In genomic region chr15:13066765-13067164, GRCm38 (mm10) we compare ENCODE assay signal across 13 mouse cellular contexts.
DNase-seq lines count a peak whose midpoint lies in the region; ATAC-seq and TF ChIP-seq lines count a peak whose summit lies in the region.
"Had no signal": no experiment of that assay in that cellular context is flagged by ENCODE, and none has a peak within 500 bp of the region (broad histone marks: within the 10 kb centered on the region; RNA-seq: fewer than 3 reads in every experiment).

No protein-coding gene starts in this region.

- no peak overlapping the region for H3K9ac ChIP-seq in embryonic facial prominence, embryonic 15.5 days
- H3K9ac ChIP-seq in kidney, embryonic 15.5 days: no peak overlapping the region
- H3K9ac ChIP-seq in forebrain, postnatal 0 days: no peak overlapping the region
- H3K9ac ChIP-seq in neural tube, embryonic 15.5 days (replicated peaks): no peak overlapping the region
- no peak overlapping the region for H3K9ac ChIP-seq in liver, embryonic 12.5 days
- H3K9ac ChIP-seq: midbrain, embryonic 15.5 days had no signal

- no peak for DNase-seq in embryonic facial prominence, embryonic 10.5 days (ENCODE audit: low spot score)
- no peak for DNase-seq in kidney, postnatal 10 days
- DNase-seq in forebrain, postnatal 0 days: no peak
- no peak for DNase-seq in layer of hippocampus, postnatal 10 days (ENCODE audit: low spot score in 2 of 2)
- DNase-seq: cerebellum, adult 18-20 months; lung, postnatal 4 days; right cerebral cortex, postnatal 25 days had no signal

- no peaks in the 10 kb centered on the region for H3K4me1 ChIP-seq in embryonic facial prominence, embryonic 15.5 days
- H3K4me1 ChIP-seq in embryonic facial prominence, embryonic 10.5 days: peaks cover 21% of the 10 kb centered on the region
- peaks cover 27% of the 10 kb centered on the region for H3K4me1 ChIP-seq in kidney, embryonic 15.5 days
- H3K4me1 ChIP-seq in forebrain, postnatal 0 days (ENCODE audit: insufficient read depth): no peaks in the 10 kb centered on the region
- peaks cover 23% of the 10 kb centered on the region for H3K4me1 ChIP-seq in neural tube, embryonic 15.5 days
- H3K4me1 ChIP-seq in liver, embryonic 12.5 days: no peaks in the 10 kb centered on the region

- 66% methylated on average over 9 of the region's 9 CpGs for WGBS in embryonic facial prominence, embryonic 15.5 days
- 69% methylated on average over 9 of the region's 9 CpGs for WGBS in embryonic facial prominence, embryonic 10.5 days
- 28% methylated on average over 9 of the region's 9 CpGs for WGBS in kidney, embryonic 15.5 days
- WGBS in forebrain, postnatal 0 days: 44% methylated on average over 9 of the region's 9 CpGs
- WGBS in neural tube, embryonic 15.5 days: 41% methylated on average over 9 of the region's 9 CpGs
- WGBS in liver, embryonic 12.5 days (ENCODE audit: insufficient replicate concordance): 69% methylated on average over 9 of the region's 9 CpGs

- peak; percentile 43; the same call in 1 of the 2 replicates for ATAC-seq in embryonic facial prominence, embryonic 15.5 days (ENCODE audit: insufficient number of reproducible peaks, low FRiP score, low TSS enrichment, low read depth)
- no peak; the same call in 1 of the 2 replicates for ATAC-seq in kidney, embryonic 15.5 days (replicated peaks; ENCODE audit: low FRiP score)
- no peak for ATAC-seq in forebrain, postnatal 0 days
- ATAC-seq in neural tube, embryonic 15.5 days (ENCODE audit: low FRiP score): peak; percentile 25; the same call in 1 of the 2 replicates
- no peak for ATAC-seq in liver, embryonic 12.5 days

- no peak overlapping the region for H3K4me2 ChIP-seq in embryonic facial prominence, embryonic 15.5 days (replicated peaks)
- H3K4me2 ChIP-seq in kidney, embryonic 15.5 days: peak overlapping the region; percentile 63
- peak overlapping the region; percentile 46; the same call in 1 of the 2 replicates for H3K4me2 ChIP-seq in forebrain, postnatal 0 days (ENCODE audit: low read depth)
- peak overlapping the region; percentile 56 for H3K4me2 ChIP-seq in neural tube, embryonic 15.5 days
- no peak overlapping the region for H3K4me2 ChIP-seq in liver, embryonic 12.5 days

- no peaks in the 10 kb centered on the region for H3K27me3 ChIP-seq in embryonic facial prominence, embryonic 15.5 days
- H3K27me3 ChIP-seq in embryonic facial prominence, embryonic 10.5 days (replicated peaks; ENCODE audit: low read depth, poor library complexity, severe bottlenecking): no peaks in the 10 kb centered on the region
- H3K27me3 ChIP-seq in kidney, embryonic 15.5 days: no peaks in the 10 kb centered on the region
- no peaks in the 10 kb centered on the region for H3K27me3 ChIP-seq in forebrain, postnatal 0 days (ENCODE audit: insufficient read depth, low read length)
- no peaks in the 10 kb centered on the region for H3K27me3 ChIP-seq in neural tube, embryonic 15.5 days (replicated peaks)
- H3K27me3 ChIP-seq in liver, embryonic 12.5 days (replicated peaks): no peaks in the 10 kb centered on the region
- H3K27me3 ChIP-seq: embryonic facial prominence, embryonic 13.5 days; midbrain, embryonic 15.5 days had no signal

- no peaks in the 10 kb centered on the region for H3K9me3 ChIP-seq in embryonic facial prominence, embryonic 15.5 days (replicated peaks)
- H3K9me3 ChIP-seq in embryonic facial prominence, embryonic 10.5 days: no peaks in the 10 kb centered on the region
- H3K9me3 ChIP-seq in kidney, embryonic 15.5 days (replicated peaks): no peaks in the 10 kb centered on the region
- no peaks in the 10 kb centered on the region for H3K9me3 ChIP-seq in forebrain, postnatal 0 days (ENCODE audit: low read length)
- H3K9me3 ChIP-seq in neural tube, embryonic 15.5 days (replicated peaks): no peaks in the 10 kb centered on the region
- H3K9me3 ChIP-seq in liver, embryonic 12.5 days (replicated peaks): no peaks in the 10 kb centered on the region
- H3K9me3 ChIP-seq: embryonic facial prominence, embryonic 13.5 days; midbrain, embryonic 15.5 days had no signal

- no peak overlapping the region for H3K27ac ChIP-seq in embryonic facial prominence, embryonic 15.5 days (replicated peaks)
- H3K27ac ChIP-seq in embryonic facial prominence, embryonic 10.5 days (replicated peaks): no peak overlapping the region
- peak overlapping the region; percentile 1; the same call in 1 of the 2 replicates for H3K27ac ChIP-seq in kidney, embryonic 15.5 days
- no peak overlapping the region for H3K27ac ChIP-seq in forebrain, postnatal 0 days (ENCODE audit: low read depth, low read length)
- H3K27ac ChIP-seq in neural tube, embryonic 15.5 days (replicated peaks): no peak overlapping the region
- H3K27ac ChIP-seq in liver, embryonic 12.5 days: no peak overlapping the region
- H3K27ac ChIP-seq: embryonic facial prominence, embryonic 13.5 days; midbrain, embryonic 15.5 days had no signal

- no peak overlapping the region for H3K4me3 ChIP-seq in embryonic facial prominence, embryonic 15.5 days (replicated peaks)
- H3K4me3 ChIP-seq in embryonic facial prominence, embryonic 10.5 days: no peak overlapping the region
- no peak overlapping the region for H3K4me3 ChIP-seq in kidney, embryonic 15.5 days (replicated peaks)
- no peak overlapping the region for H3K4me3 ChIP-seq in forebrain, postnatal 0 days (ENCODE audit: low read depth, low read length)
- no peak overlapping the region for H3K4me3 ChIP-seq in neural tube, embryonic 15.5 days (replicated peaks)
- no peak overlapping the region for H3K4me3 ChIP-seq in liver, embryonic 12.5 days

- H3K36me3 ChIP-seq in embryonic facial prominence, embryonic 15.5 days: no peaks in the 10 kb centered on the region
- no peaks in the 10 kb centered on the region for H3K36me3 ChIP-seq in embryonic facial prominence, embryonic 10.5 days (replicated peaks)
- no peaks in the 10 kb centered on the region for H3K36me3 ChIP-seq in kidney, embryonic 15.5 days
- H3K36me3 ChIP-seq in forebrain, postnatal 0 days (ENCODE audit: insufficient read depth): no peaks in the 10 kb centered on the region
- H3K36me3 ChIP-seq in neural tube, embryonic 15.5 days: no peaks in the 10 kb centered on the region
- H3K36me3 ChIP-seq in liver, embryonic 12.5 days: no peaks in the 10 kb centered on the region
- H3K36me3 ChIP-seq: embryonic facial prominence, embryonic 13.5 days; midbrain, embryonic 15.5 days had no signal

- TF ChIP-seq CTCF in forebrain, postnatal 0 days (IDR thresholded peaks at IDR 0.05; ENCODE audit: low read depth): no peak

Comparison
In these comparisons a context has a peak if more than half of its experiments do, and no peak if none do; other contexts are left out.
1. ATAC-seq: peak in embryonic facial prominence, embryonic 15.5 days (single experiment) and neural tube, embryonic 15.5 days (single experiment); none in kidney, embryonic 15.5 days (single experiment), forebrain, postnatal 0 days (single experiment) and liver, embryonic 12.5 days (single experiment).
2. H3K4me2 ChIP-seq: peak in kidney, embryonic 15.5 days (single experiment), forebrain, postnatal 0 days (single experiment) and neural tube, embryonic 15.5 days (single experiment); none in embryonic facial prominence, embryonic 15.5 days (single experiment) and liver, embryonic 12.5 days (single experiment).